Mouse (Mus musculus) kidney, embryonic 14.5 days (tissue): ENCODE measurements around the gene Tpst2. TPM values are rescaled to one million over a fixed set of nuclear protein-coding genes. Genes with fewer than 3 reads are reported as not detected.

Experiments
- ATAC-seq: fragments of 200-750 bp; cut with Nextera tagmentation; 2 replicates; pipeline ENCODE4 v1.8.0; 2017; ENCODE audit warnings: moderate number of reproducible peaks, mild to moderate bottlenecking, moderate TSS enrichment, moderate library complexity; ENCODE audit not compliant: low FRiP score, low TSS enrichment
- H3K27ac ChIP-seq: fragments of 300-500 bp; sonication (generic); 2 replicates; pipeline ENCODE4 v1.5.1; 2014; ENCODE audit warnings: low read depth, mild to moderate bottlenecking, low read length, moderate library complexity, mixed read lengths
- H3K27me3 ChIP-seq: fragments of 300-500 bp; sonication (generic); 2 replicates; pipeline ENCODE4 v1.6.1; 2014; ENCODE audit warnings: mild to moderate bottlenecking, low read length; ENCODE audit not compliant: control insufficient read depth, insufficient read depth
- H3K36me3 ChIP-seq: fragments of 300-500 bp; sonication (generic); 2 replicates; pipeline ENCODE4 v1.6.1; 2014; ENCODE audit warnings: low read length, mixed read lengths; ENCODE audit not compliant: control insufficient read depth, insufficient read depth
- H3K4me1 ChIP-seq: fragments of 300-500 bp; sonication (generic); 2 replicates; pipeline ENCODE4 v1.6.1; 2014; ENCODE audit warnings: low read length, mixed read lengths; ENCODE audit not compliant: control insufficient read depth, insufficient read depth
- H3K4me2 ChIP-seq: fragments of 300-500 bp; sonication (generic); replicated peaks from 2 replicates; pipeline ENCODE4 v1.6.1; 2014; ENCODE audit warnings: low read depth, mild to moderate bottlenecking, low read length
- H3K4me3 ChIP-seq: fragments of 300-500 bp; sonication (generic); 2 replicates; pipeline ENCODE4 v1.5.1; 2014; ENCODE audit warnings: mild to moderate bottlenecking, low read length
- H3K9ac ChIP-seq: fragments of 300-500 bp; sonication (generic); 2 replicates; pipeline ENCODE4 v1.6.1; 2014; ENCODE audit warnings: low read depth, mild to moderate bottlenecking, low read length, moderate library complexity
- H3K9me3 ChIP-seq: fragments of 300-500 bp; sonication (generic); 2 replicates; pipeline ENCODE4 v1.6.1; 2016; ENCODE audit warnings: low read length; ENCODE audit not compliant: control insufficient read depth
- WGBS: fragments of 180-500 bp; shearing (Covaris S2); extraction: QIAGEN DNeasy Blood & Tissue Kit; methylation state at CpG from one replicate; pipeline ENCODE4 v1.1.7; 2014; 5-methylcytosine and 5-hydroxymethylcytosine counted together
- polyA plus RNA-seq: library from polyadenylated mRNA; unstranded; fragments of >200 nt; fragmentation: Nextera tagmentation; extraction: Ambion mirVana; gene quantifications from 2 replicates; pipeline ENCODE4 v1.2.1, GENCODE M21; 2014

The Tpst2 gene
- polyA plus RNA-seq, 1 experiment from 2014 or later: 50.3 TPM

DNA sequence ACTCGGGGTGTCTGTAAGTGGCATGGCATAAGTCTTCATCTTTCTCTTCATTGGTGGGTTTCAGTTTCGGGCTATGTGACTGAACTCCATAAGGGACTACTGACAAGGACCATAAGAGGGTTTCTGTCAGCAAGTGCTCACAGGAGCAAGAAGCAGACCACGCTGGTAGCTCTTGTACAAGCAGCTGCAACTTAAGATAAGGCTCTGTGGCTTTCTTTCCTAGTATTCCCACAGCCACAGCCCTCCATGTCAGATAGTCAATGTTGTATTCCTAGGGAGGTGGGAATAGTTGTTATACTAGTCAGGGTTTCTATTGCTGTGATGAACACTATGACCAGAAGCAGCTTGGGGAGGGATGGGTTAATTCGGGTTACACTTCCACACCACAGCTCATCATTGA is 83.0 kb downstream of the Tpst2 start:
- Histone ChIP-seq H3K36me3 (peaks cover 32% of the 10 kb centered on the region; the same call in 1 of the 2 replicates), H3K4me3 (no peak overlapping the region), H3K9ac (no peak overlapping the region), H3K27me3 (no peaks in the 10 kb centered on the region), H3K9me3 (no peaks in the 10 kb centered on the region), H3K27ac (no peak overlapping the region), H3K4me1 (no peaks in the 10 kb centered on the region), H3K4me2 (no peak overlapping the region)
- no peak for ATAC-seq
- 94% methylated on average over 4 of the region's 4 CpGs for WGBS

GRCm38 (mm10) chr5:112360077-112360476 is 83.6 kb downstream of the Tpst2 start:
- ATAC-seq: no peak
- Histone ChIP-seq H3K27me3 (no peaks in the 10 kb centered on the region), H3K4me3 (no peak overlapping the region), H3K4me1 (no peaks in the 10 kb centered on the region), H3K9ac (no peak overlapping the region), H3K27ac (no peak overlapping the region), H3K9me3 (no peaks in the 10 kb centered on the region), H3K4me2 (no peak overlapping the region), H3K36me3 (peaks cover 33% of the 10 kb centered on the region)
- WGBS: 89% methylated on average over 3 of the region's 3 CpGs

- Histone ChIP-seq H3K27me3 (no peaks in the 10 kb centered on the region), H3K4me3 (no peak overlapping the region), H3K9ac (no peak overlapping the region), H3K9me3 (no peaks in the 10 kb centered on the region), H3K27ac (no peak overlapping the region), H3K36me3 (peaks cover 41% of the 10 kb centered on the region), H3K4me2 (no peak overlapping the region), H3K4me1 (no peaks in the 10 kb centered on the region)
- no peak for ATAC-seq
- 61% methylated on average over 10 of the region's 10 CpGs for WGBS
These were observed 87.8 kb downstream of the Tpst2 start for GRCm38 (mm10) chr5:112364184-112364797.

Other genes with a start within 250 kb of the Tpst2 start
- 0.83 and 1.4 TPM in 2 replicates for gene Cryba4, start 24.2 kb upstream of the Tpst2 start, polyA plus RNA-seq
- gene Crybb1, start 20.9 kb upstream of the Tpst2 start, polyA plus RNA-seq: 0.83 and 1.0 TPM in 2 replicates
- 15.7 and 22.3 TPM in 2 replicates for gene Tfip11, start 49.7 kb downstream of the Tpst2 start, polyA plus RNA-seq
- gene Srrd, start 66.3 kb downstream of the Tpst2 start, polyA plus RNA-seq: 46.0 and 47.0 TPM in 2 replicates
- 35.4 and 37.6 TPM in 2 replicates for gene Hps4, start 66.4 kb downstream of the Tpst2 start, polyA plus RNA-seq
- 0.12 and 0.41 TPM in 2 replicates for gene Gm6583, start 79.3 kb downstream of the Tpst2 start, polyA plus RNA-seq
- gene Asphd2, start 118.2 kb downstream of the Tpst2 start, polyA plus RNA-seq: 8.2 and 9.0 TPM in 2 replicates
- not detected in 2 replicates for gene Gm6588, start 172.7 kb downstream of the Tpst2 start, polyA plus RNA-seq